Mouse (Mus musculus) lung, postnatal 0 days (tissue): Measurements from ENCODE around the gene Macf1.
A peak's percentile ranks its signal among the peaks of the same experiment; 100 is the strongest.

Experiments used
- CTCF ChIP-seq: IDR thresholded peaks from 2 replicates; pipeline ENCODE4 v1.5.1; 2016; ENCODE audit warnings: antibody characterized with exemption, mild to moderate bottlenecking
- EP300 ChIP-seq: IDR thresholded peaks from 2 replicates; pipeline ENCODE4 v1.6.1; 2016; ENCODE audit warnings: antibody characterized with exemption, mild to moderate bottlenecking, control low read depth

- no peak for TF ChIP-seq EP300
- peak; percentile 0; the same call in 1 of the 2 replicates for TF ChIP-seq CTCF
These were observed 271.7 kb downstream of the Macf1 start for GRCm38 (mm10) chr4:123412528-123412878.
